Mouse (Mus musculus): ENCODE measurements at regions not wholly inside any gene's neighbourhood (a gene's known extent, or its start where the extent isn't known, plus 50 kb on each side); places are given as distances from the start of the nearest gene placed in this dataset.
"Not testable (repeated sequence)": the region's sequence is repeated elsewhere in the genome, so short reads cannot be mapped to it uniquely, and the experiment has no call there.

DNA sequence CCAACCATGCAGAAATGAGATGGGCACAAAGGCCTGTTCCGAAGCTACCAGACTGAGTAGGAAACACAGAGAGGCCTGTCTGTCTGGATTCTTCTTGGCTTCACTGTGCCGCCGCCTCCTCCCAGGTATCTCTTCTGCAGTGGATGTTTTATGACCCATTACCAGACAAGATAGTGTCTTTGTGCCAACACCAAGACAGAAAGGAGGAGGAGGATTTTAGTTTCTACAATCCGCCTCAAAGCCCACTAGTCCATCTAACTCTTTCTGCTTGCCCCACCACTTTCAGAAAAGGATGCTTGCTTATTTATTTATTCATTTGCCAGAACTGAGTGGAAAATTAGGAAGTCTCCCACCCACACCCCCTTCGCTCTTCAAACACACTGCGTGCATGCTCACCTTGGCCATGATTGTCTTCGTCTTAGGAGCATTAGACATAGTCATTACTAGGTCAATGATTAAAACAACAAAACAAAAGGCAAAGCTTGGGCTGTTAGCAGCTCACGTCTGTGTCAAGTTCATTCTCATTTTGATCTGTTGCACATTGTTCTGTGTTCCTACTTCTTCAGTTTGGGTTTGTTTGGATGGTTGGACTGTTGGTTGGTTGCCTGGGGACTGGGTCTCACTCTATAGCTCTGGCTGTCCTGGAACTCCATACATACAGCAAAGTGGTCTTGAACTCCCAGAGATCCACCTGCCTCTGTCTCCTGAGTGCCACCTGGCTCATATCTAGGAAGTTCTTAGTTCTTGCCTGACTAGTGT lies 61.7 kb upstream of the Cpm start:
- no peak for DNase-seq

DNA sequence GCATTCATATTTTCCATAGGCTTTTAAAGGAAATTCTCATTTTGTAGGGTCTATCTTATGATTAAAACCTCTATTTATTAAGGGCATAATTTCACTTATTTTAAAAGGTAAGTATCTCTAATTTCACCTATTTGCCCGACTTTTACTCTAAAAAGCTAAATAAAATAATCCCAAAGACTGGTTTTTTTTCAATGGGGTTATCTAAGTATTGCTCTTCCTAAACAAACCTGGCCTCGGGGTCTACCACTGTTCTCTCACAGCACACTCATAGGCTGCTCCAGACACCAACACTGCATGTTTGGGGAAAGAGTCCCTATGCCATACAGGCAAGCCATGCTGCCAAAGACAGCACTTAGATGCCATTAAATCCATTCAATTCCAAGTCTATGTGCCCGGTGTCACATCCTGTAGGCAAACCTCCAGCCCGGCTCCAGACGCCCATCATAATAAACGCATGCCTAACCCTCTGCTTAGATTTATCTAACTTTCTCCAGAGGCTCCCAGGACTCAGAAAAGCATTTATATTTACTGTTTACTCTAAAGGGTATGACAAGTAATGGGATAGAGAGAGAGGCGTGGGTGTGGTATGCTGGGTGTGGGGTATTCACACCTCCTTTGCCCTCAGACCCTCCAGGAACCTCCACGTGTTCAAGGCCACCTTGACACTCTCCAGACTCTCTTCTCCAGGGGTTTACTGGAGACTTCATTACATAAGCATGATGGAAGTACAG lies 62.5 kb upstream of the Cpm start:
- DNase-seq: no peak

DNA sequence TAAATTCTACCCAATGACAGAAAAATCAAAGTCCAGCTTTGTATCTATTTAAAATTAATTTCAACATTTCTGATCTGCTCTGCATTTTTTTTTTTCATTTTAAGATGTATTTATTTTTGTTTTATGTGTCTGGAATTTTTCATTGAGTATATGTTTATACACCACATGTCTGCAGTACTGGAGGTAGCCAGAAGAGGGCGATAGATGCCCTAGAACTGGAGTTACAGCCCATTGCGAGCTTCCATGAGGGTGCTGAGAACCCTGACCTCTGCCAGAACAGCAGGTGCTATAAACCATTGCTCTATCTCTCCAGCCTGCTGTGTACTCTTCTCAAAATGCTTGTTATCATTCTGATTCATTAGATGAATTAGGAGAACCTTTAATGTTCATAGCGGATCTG lies 63.1 kb upstream of the Cpm start:
- no peak for DNase-seq

DNA sequence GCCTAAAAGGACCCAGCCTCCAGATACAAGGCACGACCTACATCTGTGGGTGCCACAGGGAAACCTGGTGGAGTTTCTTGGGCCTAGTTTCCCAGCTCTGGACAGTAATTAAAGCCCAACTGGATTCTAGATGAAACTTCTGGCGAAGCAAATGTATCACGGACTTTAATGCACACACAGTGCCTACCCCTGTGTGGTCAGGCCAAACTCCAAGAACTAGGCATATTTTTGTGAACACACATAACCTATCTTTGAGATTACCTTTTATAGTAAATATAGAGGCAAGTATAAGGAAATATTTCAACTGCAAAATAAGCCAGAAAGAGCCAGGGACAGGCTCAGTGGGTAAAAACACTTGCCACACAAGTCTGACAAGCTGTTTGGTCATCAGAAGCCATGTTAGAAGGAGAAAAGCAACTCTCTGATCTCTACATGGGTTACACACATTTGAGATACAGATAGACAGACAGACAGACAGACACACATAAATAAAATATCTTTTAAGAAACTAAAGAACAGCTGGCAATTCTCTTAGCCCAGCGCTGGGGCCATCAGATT lies 63.7 kb upstream of the Cpm start:
- DNase-seq: no peak

DNA sequence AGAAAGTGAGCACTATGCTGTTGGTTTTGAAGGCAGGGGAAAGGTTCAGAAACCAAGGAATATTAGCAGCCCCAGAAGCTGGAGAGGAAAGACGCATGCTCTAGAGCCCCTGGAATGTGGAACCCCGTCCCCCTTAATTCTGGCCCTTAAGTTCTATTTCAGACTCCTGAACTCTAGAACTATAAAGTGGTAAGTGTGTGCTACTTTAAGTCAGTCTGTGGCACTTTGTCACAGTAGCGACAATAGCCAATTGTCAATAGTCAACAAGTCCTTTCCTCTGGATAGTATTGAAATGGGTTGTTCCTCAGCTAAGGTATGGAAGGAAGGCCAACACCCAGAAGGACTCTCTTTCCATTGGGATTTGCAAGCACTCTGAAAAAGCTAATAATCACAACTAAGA lies 64.2 kb upstream of the Cpm start:
- DNase-seq: no peak

DNA sequence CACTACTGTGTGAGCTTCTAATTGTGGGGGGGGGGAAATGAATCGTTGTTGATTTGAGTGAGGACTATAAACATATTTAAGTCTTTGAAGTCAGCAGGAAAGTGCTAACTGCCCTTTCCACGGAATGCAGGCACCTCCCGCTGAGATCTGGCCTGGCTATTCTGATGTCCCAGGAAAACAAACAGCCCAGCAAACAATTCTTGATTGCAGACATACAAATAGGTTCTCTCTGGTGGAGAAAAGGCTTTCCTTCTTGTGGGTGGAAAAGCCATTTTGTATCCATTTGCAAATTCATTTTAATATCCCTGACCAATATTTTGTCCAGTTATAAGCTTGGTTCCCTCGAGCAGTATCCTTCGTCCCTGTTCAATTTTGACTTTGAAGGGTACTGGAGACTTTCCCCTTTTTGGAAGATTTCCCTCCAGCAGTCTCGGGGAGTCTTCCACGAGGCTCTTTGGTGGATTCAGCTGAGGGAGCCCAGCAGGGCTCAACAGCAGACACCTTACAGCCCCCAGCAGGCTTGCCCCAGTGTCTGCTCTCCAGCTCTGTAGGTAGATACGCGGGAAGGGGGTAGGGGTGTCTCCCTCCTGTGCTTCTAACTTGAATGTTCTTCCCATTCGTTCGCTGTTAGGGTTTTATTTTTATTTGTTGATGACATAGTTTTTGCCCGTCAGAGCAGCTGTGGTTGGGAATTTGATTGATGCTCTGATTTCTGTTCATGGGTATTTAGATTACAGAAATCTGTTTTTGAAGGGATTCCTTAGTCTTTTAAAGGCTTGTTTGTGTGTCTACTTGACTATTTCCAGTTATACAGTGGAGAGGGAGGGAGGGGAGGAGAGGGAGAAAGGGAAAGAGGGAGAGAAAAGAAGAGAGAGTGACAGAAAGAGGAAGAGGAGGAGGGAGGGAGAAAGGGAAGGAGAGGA lies 64.9 kb upstream of the Cpm start:
- no peak for DNase-seq

DNA sequence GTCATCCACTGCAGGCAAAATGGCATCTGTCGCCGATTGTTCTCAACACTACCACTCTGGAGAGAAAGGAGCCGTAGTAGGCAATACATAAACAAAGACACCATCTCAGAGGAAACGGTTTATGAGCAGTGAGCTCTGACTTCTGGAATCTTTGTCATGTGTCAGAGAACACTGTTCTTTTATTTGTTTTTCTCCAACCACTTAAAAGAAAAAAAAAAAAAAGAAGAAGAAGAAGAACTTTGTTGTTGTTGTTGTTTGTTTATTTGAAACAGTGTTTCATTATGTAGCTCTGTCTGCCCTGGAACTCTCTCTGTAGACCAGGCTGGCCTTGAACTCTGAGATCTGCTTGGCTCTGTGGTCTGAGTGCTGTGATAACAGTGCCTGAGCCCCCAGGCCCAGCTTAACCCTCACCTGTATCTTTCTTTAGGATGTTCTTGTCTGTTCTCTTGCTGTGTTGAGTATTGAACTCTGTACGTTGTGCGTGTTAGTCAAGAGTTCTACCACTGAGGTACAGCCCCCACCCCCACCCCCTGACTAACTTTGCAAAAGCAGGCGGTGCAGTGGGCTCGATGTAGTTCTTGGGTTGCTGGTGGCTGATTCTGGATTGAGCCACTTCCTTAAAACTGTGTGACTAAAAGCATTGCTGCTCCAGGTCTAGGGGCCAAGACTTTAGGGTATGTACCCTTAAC lies 65.7 kb upstream of the Cpm start:
- DNase-seq: no peak

DNA sequence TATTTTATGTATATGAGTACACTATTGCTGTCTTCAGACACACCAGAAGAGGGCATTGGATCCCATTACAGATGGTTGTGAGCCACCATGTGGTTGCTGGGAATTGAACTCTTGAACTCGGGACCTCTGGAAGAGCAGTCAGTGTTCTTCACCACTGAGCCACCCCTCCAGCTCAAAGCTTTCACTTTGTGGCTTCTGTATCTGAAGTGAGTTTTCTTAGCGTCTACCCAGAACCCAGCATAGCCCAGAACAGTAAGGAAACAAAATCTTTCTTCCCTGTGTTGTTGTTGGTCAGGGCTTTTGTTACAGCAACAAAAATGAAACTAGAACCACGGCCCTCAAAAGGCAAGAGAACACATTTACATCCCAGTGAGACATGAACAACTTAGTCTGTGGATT lies 66.5 kb upstream of the Cpm start:
- not testable (repeated sequence) for DNase-seq

DNA sequence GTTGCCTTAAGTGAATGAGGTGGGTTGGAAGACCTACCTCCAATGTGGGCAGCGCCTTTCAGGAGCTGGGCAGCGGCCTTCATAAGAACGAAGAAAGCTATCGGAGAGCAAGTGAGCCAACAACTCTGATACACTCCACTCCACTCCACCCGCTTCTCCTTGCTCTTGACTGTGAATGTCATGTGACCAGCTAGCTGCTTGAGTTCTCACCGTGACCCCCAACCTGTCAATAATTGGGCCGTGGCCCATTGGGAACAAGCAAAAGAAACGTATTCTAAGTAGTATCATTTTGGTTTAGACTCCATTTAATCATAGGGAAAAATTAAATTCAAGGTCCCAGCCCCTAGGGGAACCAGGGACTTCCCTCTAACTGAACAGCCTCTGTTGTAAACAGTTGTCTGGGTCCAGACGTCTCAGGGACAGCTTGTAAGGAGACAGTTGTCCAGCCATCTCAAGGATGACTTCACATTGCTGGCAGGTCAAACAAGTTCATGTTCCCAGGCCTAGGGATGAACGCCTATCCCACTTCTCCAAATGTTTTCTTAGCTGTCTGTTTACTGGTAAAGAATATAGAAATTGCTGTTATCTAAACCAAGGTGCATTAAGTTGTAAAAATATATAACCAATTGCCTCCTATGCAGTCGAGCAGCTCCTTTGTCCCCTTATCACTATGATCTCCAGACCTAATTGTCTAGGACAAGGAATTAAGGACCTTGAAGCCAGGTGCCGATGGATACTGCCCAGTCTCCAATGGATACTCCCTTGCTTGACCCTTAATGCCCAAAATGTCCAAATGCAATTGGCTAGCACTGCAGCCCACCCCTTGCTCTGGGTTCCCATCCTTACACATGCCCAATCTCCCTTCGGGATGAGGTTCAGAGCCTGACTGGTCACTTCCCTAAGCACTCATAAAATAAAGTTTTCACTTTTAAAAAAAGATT lies 67.1 kb upstream of the Cpm start:
- no peak for DNase-seq

DNA sequence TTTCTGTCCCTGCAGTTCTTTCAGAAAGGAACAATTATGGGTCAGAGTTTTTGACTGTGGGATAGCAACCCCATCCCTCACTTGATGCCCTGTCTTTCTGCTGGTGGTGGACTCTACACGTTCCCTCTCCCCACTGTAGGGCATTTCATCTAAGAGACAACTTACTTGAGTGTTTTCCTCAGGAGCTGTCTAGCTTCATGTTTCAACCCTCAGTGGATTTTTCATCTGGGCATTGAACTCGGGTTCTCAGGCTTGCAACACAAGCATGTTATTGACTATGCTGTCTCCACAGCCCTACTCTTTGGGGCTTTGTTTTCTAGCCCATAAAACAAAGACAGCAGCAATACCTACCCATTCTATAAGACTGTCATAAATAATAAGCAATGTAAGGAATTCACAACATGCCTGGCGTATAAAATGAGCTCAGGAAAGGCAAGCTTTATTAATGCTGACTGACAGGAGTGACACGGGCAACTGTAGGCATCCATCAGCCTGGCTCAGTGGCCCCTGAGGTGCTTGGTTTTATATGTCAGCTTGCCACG lies 68.0 kb upstream of the Cpm start:
- no peak for DNase-seq

DNA sequence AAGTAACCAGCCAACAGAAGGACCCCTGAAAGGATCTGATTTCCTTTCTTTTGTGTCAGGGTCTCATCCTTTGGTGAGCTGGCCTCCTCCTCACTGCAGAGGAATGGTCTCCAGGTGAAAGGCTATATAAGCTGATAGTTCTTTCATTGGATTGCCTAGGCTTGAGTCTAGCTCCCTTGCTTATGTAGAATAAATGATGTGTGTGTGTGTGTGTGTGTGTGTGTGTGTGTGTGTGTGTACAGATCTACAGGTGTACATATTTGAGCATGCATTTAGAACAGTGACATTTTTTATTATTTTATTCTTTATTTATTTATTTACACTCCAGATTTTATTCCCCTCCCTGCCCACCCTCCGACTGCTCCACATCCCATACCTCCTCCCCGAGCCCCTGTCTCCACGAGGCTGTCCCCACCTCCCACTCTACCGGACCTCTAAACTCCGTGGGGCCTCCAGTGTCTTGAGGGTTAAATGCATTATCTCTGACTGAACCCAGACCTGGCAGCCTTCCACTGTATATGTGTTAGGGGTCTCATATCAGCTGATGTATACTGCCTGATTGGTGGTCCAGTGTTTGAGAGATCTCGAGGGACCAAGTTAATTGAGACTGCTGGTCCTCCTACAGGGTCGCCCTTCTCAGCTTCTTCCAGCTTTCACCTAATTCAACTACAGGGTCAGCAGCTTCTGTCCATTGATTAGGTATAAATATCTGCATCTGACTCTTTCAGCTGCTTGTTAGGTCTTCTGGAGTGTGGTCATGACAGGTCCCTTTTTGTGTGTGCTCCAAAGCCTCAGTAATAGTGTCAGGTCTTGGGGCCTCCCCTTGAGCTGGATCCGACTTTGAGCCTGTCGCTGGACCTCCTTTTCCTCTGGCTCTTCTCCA lies 68.7 kb upstream of the Cpm start:
- DNase-seq: no peak

DNA sequence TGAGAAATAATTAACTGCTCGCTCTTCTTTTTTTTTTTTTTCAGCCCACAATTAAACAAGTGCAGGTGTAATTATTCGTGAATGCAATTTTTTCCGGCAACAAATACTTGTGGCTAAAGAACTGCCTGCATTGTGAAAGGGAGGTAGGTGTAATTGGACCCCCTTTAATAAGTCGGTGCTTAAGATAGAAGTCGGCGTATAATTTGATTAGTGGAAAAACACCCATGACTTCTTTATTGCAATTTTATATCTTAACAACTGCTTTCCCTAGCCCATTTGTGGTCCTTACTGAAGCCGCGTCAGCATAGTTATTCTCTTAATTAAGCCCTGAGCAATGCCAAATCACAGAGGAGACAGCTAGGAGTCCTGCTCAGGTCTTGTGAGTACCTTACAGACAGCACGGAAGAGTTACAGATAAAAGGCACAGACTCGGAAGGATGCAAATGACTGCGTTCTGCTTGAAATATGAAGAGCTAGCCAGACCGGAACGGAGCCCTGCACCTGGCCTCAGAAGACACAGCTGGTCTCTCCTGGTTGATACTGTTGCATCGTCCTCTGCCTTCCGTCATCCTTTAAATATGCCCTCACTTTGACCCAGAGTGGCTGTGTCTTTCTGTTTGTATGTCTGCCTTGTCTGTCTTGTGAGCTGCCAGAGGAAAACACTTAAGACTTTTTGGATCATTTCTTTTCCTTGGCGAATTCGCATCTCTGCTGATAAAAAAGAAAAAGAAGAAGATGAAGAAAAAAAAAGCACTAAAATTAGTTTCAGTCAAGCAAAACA lies 69.5 kb upstream of the Cpm start:
- DNase-seq: no peak

DNA sequence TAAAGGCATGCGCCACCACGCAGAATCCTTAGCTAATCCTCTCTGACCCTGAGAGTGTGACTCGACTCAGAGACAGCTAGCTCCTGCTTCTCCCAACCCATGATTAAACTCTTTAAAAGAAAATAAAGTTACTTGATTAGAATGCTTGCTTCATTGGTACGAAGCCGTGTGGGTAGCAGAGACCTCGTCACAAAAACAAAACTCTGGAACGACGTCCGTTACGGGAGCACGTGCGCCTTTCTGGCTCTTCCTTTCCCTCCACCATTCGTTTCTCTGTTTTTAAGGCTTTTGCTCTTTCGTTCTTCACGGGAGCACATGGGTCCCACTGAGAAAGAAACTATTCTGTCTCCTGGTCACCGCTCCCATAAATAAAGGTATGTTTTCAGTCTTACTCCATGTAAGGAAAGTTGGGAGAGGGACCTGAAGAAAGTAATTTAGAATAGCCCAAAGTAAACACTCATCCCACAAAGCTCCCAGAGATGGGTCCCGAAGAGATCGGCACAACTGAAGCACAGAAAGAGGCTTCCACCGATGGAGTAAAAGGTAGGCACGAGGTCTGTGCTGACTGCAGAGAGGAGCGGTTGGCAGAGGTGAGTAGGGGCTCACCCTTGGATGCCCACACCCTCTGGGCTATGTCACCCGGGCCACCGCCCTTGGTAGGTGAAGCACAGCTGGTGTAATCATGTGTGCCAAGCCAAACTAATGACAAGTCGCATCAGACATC lies 70.2 kb upstream of the Cpm start:
- DNase-seq: no peak

DNA sequence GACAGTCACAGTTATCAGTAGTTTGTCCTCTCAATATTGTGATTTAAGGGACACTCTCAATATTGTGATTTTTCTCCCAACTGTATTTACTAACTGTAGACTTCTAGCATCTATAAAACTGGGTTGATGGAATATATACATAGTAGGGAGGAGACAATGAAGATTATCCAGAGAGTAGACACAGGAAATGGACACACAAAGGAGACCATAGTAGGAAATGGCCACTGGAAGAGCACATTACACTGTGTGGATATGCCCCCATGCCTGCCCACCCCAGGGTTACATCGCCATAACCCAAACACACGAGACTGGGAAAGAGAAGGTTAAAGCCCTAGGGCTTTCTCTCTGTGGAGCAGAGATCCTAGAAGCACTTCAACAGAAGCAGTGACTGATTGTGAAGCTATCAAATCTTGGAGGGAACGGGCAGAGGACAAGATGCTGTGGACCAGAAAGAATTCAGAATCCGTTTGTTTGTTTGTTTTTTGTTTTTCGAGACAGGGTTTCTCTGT lies 71.0 kb upstream of the Cpm start:
- no peak for DNase-seq

DNA sequence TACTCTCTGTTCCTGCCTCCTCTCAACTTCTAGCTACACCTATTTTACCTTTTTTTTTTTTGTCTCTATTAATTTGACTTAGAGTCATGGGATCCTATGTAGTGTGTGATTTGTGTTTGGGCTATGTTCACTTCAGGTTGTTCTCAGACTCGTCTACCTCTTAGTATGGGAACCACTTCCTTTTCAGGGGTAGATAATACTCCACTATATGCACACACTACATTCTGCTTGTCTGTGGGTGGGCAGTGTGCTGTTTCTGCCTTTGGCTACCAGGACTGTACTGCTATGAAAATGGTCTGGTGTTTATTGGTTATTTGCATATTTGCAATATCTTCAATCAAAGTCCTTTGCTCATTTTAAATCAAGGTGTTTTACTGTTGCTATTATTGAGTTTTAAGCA lies 71.6 kb upstream of the Cpm start:
- DNase-seq: no peak

DNA sequence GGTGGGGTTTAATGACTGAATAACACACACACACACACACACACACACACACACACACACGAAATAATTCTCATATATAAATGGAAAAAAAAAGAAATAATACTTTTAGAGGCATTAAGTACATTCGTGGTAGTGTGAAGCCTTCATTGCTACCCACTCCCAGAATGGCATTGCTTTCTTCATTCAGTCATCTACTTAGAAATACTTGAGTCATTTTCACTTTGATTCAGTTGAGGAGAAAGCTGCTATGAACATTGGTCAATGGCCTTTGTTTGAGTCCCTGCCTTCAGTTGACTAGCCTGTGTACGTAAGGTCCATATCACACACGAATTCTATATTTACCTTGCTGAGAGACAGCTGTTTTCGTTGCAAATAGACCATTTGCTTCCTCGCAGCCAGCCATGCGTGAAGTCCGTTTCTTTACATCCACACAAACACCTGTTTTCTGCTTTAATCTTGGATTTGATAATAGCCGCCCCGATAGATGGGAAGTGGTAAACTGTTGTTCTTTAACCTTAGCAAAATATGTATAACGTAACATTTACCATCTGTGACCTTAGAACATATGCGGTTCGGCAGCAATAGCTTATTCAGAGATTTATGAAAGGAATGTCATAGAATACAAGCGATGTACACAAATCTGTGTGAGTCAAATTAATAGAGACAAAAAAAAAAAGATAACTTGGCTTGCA lies 72.3 kb upstream of the Cpm start:
- no peak for DNase-seq

DNA sequence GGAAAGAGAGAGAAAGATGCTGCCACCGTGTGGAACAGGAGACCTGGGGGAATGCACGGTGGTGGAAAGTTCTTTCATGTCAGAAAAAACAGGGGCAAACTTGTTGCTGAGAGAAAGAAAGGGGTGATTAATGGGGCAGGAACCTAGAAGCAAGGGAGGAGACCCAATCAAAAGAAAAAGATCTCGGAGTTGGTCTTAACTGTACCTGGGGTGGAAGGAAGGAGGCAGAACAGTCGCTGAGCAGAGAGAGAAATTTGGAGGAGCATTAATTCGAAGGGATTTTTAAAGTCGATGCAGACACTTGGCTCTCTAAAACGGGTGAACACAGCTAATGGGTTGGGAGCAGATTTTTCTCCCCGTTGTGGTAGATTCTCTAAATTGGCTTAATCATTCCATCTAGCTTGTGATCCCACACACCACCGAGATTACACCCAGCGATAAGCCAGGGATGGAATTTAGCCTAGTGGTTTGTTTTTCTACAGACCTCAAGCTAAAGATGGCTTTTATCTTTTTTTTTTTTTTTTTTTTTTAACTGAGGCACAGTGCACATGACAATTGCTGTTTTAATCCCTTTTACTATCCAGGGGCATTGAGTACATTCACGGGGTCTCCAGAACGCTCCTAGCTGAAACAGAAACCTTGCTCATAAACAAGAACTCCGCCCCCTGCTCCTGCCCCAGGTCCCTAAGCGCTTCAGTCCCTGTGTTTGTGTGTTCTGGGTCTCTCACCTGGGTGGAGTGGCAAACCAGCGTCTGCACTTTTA lies 73.1 kb upstream of the Cpm start:
- no peak for DNase-seq
